Mouse (Mus musculus): ENCODE measurements around the gene Scrn1. TPM values are rescaled to one million over a fixed set of nuclear protein-coding genes. Genes with fewer than 3 reads are reported as not detected.

The Scrn1 gene
- total RNA-seq, 2 experiments from 2014 or later = 25.1 to 31.1 TPM

GRCm38 (mm10) chr6:54537053-54537452 is 29.2 kb downstream of the Scrn1 start:
- no peak for DNase-seq (ENCODE audit: low spot score in 2 of 2)

GRCm38 (mm10) chr6:54535485-54535884 is 30.8 kb downstream of the Scrn1 start:
- DNase-seq (ENCODE audit: low spot score in 2 of 2) = no peak

GRCm38 (mm10) chr6:54531048-54531481 is 35.2 kb downstream of the Scrn1 start:
- DNase-seq (ENCODE audit: low spot score in 2 of 2) = no peak

- DNase-seq (ENCODE audit: low spot score in 2 of 2) = no peak
Observed at GRCm38 (mm10) chr6:54530182-54530581, 36.1 kb downstream of the Scrn1 start.

GRCm38 (mm10) chr6:54528666-54529065 is 37.6 kb downstream of the Scrn1 start:
- DNase-seq (ENCODE audit: low spot score in 2 of 2) = no peak

- no peak for DNase-seq (ENCODE audit: low spot score in 2 of 2)
Observed at GRCm38 (mm10) chr6:54518758-54519157, 47.5 kb downstream of the Scrn1 start.

GRCm38 (mm10) chr6:54516512-54517134 is 49.7 kb downstream of the Scrn1 start:
- no peak for DNase-seq (ENCODE audit: low spot score in 2 of 2)

- no peak for DNase-seq (ENCODE audit: low spot score in 2 of 2)
Observed at GRCm38 (mm10) chr6:54512256-54512655, 54.0 kb downstream of the Scrn1 start.

- no peak for DNase-seq (ENCODE audit: low spot score in 2 of 2)
Observed at GRCm38 (mm10) chr6:54509264-54509663, 57.0 kb downstream of the Scrn1 start.

GRCm38 (mm10) chr6:54508256-54508793 is 58.0 kb downstream of the Scrn1 start:
- no peak for DNase-seq (ENCODE audit: low spot score in 2 of 2)

GRCm38 (mm10) chr6:54507808-54508207 is 58.5 kb downstream of the Scrn1 start:
- no peak for DNase-seq (ENCODE audit: low spot score in 2 of 2)

GRCm38 (mm10) chr6:54507002-54507401 is 59.3 kb downstream of the Scrn1 start:
- DNase-seq (ENCODE audit: low spot score in 2 of 2) = no peak

GRCm38 (mm10) chr6:54506318-54506717 is 60.0 kb downstream of the Scrn1 start:
- DNase-seq (ENCODE audit: low spot score in 2 of 2) = no peak

GRCm38 (mm10) chr6:54502661-54503115 is 63.6 kb downstream of the Scrn1 start:
- DNase-seq (ENCODE audit: low spot score in 2 of 2) = no peak

GRCm38 (mm10) chr6:54496214-54496613 is 70.1 kb downstream of the Scrn1 start:
- no peak for DNase-seq (ENCODE audit: low spot score in 2 of 2)

- peak in 1 of 2 experiments; percentile 31 for DNase-seq (ENCODE audit: low spot score in 2 of 2)
Observed at GRCm38 (mm10) chr6:54494612-54495398, 71.5 kb downstream of the Scrn1 start.

- DNase-seq (ENCODE audit: low spot score in 2 of 2) = no peak
Observed at GRCm38 (mm10) chr6:54494097-54494496, 72.2 kb downstream of the Scrn1 start.

GRCm38 (mm10) chr6:54491074-54491473 is 75.2 kb downstream of the Scrn1 start:
- no peak for DNase-seq (ENCODE audit: low spot score in 2 of 2)

- DNase-seq (ENCODE audit: low spot score in 2 of 2) = no peak
Observed at GRCm38 (mm10) chr6:54485973-54486569, 80.2 kb downstream of the Scrn1 start.

- no peak for DNase-seq (ENCODE audit: low spot score in 2 of 2)
Observed at GRCm38 (mm10) chr6:54485435-54485901, 80.8 kb downstream of the Scrn1 start.

GRCm38 (mm10) chr6:54485000-54485399 is 81.3 kb downstream of the Scrn1 start:
- no peak for DNase-seq (ENCODE audit: low spot score in 2 of 2)

Data from adrenal gland, adult 18-20 months (tissue).